Mouse (Mus musculus): ENCODE measurements around the gene Nicn1. TPM values are rescaled to one million over a fixed set of nuclear protein-coding genes. Genes with fewer than 3 reads are reported as not detected.
A peak's percentile ranks its signal among the peaks of the same experiment; 100 is the strongest.

The Nicn1 gene
- total RNA-seq, 4 experiments from 2014 or later: 23.0 to 32.5 (median 28.5) TPM

- no peak for DNase-seq (ENCODE audit: low spot score)
Observed at GRCm38 (mm10) chr9:108337848-108338550, 47.8 kb downstream of the Nicn1 start.

DNA sequence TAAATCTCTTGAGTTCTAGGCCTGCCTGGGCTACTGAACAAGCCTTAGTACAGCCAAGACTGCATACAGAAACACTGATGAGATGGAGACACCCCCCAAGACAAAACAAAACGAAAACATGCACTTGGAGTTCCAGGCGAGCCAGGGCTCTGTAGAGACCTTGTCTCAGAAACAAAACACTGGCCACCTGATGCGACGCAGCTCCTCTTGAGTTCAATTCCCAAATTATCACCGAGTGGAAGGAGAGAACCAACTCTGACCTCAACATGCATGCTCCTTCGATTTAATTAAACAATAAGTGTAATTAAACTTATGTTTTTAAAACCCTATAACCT lies 48.3 kb downstream of the Nicn1 start:
- no peak for DNase-seq (ENCODE audit: low spot score)

GRCm38 (mm10) chr9:108338886-108339781 lies 48.9 kb downstream of the Nicn1 start, which contains the start of gene Gpx1:
Gene Gpx1, plus strand, starts transcription at chr9:108338903.
- DNase-seq (ENCODE audit: low spot score): peak; percentile 97

- DNase-seq (ENCODE audit: low spot score): peak; percentile 13
Observed at GRCm38 (mm10) chr9:108339886-108340257, 49.6 kb downstream of the Nicn1 start.

GRCm38 (mm10) chr9:108340258-108341138 lies 50.3 kb downstream of the Nicn1 start:
- peak; percentile 38 for DNase-seq (ENCODE audit: low spot score)

- no peak for DNase-seq (ENCODE audit: low spot score)
Observed at GRCm38 (mm10) chr9:108341139-108341475, 50.9 kb downstream of the Nicn1 start.

DNA sequence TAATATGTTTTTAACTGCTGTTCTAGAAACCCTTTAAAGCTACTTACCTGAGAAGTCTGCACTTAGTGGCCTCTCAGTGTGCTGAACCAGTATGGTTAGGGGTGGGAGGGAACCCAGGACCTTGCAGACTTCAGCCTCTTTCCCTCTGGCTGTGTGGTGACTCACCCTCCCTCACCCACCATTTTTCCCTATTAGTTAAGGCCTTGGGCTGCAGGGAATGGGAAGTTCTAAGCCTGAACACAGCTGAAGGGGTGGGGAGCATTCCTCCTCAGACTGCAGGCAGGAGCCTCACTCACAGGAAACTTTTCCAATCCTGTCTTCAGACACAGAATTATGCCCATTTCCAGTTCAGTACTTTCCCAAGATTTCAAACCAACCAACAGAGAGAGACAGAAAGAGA lies 51.6 kb downstream of the Nicn1 start:
- DNase-seq (ENCODE audit: low spot score): no peak

DNA sequence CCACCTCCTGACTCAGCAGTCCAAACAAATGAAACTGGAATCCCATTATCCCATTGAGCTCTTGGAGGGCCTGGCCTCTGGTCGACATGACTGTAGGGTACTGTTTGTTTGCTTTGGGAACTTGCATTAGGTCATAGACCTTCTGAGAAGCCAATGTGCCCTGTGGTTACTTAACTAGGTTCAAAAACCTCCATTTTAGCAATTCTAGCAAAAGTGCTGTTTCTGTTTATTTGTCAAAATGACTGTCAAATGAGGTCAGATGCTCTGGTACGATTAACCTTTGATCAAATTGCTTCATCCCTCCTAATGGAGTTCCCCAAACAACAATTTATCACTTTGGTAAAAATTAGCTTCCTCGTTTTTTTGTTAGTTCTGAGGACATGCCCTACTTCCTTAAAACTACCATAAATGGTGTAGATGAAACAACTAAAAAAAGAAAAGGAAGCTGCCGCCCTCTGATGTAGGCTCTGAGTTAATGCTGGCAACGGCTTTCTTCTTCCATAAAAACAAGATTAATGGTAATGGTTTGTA lies 52.1 kb downstream of the Nicn1 start:
- peak; percentile 33 for DNase-seq (ENCODE audit: low spot score)

DNA sequence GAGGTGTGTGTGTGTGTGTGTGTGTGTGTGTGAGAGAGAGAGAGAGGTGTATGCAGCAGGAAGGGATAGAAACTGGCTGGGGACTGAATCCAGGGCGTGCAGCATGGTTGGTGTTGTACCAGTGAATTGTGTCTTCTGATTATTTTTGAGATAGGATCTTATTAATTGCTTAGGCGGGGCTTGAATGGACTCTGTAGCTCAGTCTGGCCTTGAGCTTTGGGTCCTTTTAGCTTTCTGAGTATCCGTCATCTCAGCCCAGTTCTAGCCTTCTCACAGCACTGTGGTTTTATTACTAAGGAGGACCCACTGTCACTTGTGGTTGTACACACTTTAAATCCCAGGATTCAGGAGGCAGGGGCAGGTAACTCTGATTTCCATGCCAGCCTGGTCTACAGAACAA lies 53.1 kb downstream of the Nicn1 start:
- DNase-seq (ENCODE audit: low spot score): no peak

DNA sequence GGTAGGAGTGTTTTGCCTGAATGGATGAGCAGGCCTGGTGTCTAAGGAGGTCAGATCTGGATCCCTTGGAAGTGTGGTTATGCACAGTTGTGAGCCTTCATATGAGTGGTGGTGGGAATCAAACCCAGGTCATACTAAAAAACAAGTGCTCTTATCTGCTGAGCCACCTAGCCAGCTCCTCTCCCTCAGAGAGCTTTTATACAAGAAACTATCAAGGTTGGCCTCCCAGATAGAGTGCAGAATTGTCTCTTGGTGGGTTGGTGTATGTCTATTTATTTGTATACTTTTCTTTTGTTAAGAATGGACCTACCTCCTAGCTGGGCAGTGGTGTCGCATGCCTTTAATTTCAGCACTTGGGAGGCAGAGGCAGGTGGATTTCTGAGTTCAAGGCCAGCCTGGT lies 53.6 kb downstream of the Nicn1 start:
- DNase-seq (ENCODE audit: low spot score): no peak

GRCm38 (mm10) chr9:108344471-108344870 lies 54.2 kb downstream of the Nicn1 start:
- DNase-seq (ENCODE audit: low spot score): no peak

Other genes starting within 250 kb of the Nicn1 start
- 1 to 10 TPM; 7.3 to 9.6 (median 9.0) TPM for gene Gmppb, start 241.2 kb upstream of the Nicn1 start, total RNA-seq (2022)
- 1 to 10 TPM; 1.3 to 3.1 (median 1.6) TPM for gene Amigo3, start 237.3 kb upstream of the Nicn1 start, total RNA-seq (2022)
- gene Mst1, start 210.0 kb upstream of the Nicn1 start, total RNA-seq (2022): under 1 TPM in 1 of 4 experiments, not detected in 3; 0.14 TPM
- 100 to 1,000 TPM; 103 to 132 (median 110) TPM for gene Rnf123, start 207.1 kb upstream of the Nicn1 start, total RNA-seq (2022)
- 10 to 100 TPM; 38.5 to 49.0 (median 44.9) TPM for gene Apeh, start 195.8 kb upstream of the Nicn1 start, total RNA-seq (2022)
- under 1 TPM; 0.05 to 0.06 (median 0.06) TPM for gene Bsn, start 100.0 kb upstream of the Nicn1 start, total RNA-seq (2022)
- gene Dag1, start 26.5 kb upstream of the Nicn1 start, total RNA-seq (2022): 100 to 1,000 TPM; 291 to 330 (median 302) TPM
- gene Amt, start 6.4 kb downstream of the Nicn1 start, total RNA-seq (2022): 1 to 10 TPM; 3.8 to 6.5 (median 4.9) TPM
- 100 to 1,000 TPM; 196 to 229 (median 224) TPM for gene Rhoa, start 15.7 kb downstream of the Nicn1 start, total RNA-seq (2022)
- 10 to 100 TPM; 66.6 to 85.9 (median 81.5) TPM for gene Tcta, start 15.7 kb downstream of the Nicn1 start, total RNA-seq (2022)
- gene Gpx1, start 48.5 kb downstream of the Nicn1 start, total RNA-seq (2022): 100 to 1,000 TPM in 1 of 4 experiments, 10 to 100 TPM in 3; 67.6 to 101 (median 81.7) TPM
- gene Usp4, start 57.4 kb downstream of the Nicn1 start, total RNA-seq (2022): 10 to 100 TPM; 77.0 to 83.3 (median 79.8) TPM
- 1 to 10 TPM in 2 of 4 experiments, under 1 TPM in 2; 0.73 to 1.5 (median 1.1) TPM for gene 1700102P08Rik, start 102.4 kb downstream of the Nicn1 start, total RNA-seq (2022)
- not detected for gene Ccdc36, start 138.1 kb downstream of the Nicn1 start, total RNA-seq (2022)
- not detected for gene BC048562, start 146.1 kb downstream of the Nicn1 start, total RNA-seq (2022)
- gene Ccdc71, start 170.1 kb downstream of the Nicn1 start, total RNA-seq (2022): 10 to 100 TPM; 21.3 to 28.3 (median 26.7) TPM
- 1 to 10 TPM; 3.9 to 6.7 (median 5.8) TPM for gene Klhdc8b, start 171.2 kb downstream of the Nicn1 start, total RNA-seq (2022)
- gene Lamb2, start 189.3 kb downstream of the Nicn1 start, total RNA-seq (2022): 100 to 1,000 TPM; 342 to 366 (median 351) TPM
- gene Usp19, start 200.2 kb downstream of the Nicn1 start, total RNA-seq (2022): 100 to 1,000 TPM in 3 of 4 experiments, 10 to 100 TPM in 1; 92.9 to 109 (median 102) TPM
- gene Qars, start 217.3 kb downstream of the Nicn1 start, total RNA-seq (2022): 10 to 100 TPM; 76.7 to 84.2 (median 80.1) TPM
- 10 to 100 TPM; 55.6 to 70.2 (median 61.7) TPM for gene Qrich1, start 226.4 kb downstream of the Nicn1 start, total RNA-seq (2022)